ENCODE assay signal across 32 mouse cellular contexts in genomic region chr6:146431777-146432176, GRCm38 (mm10).
DNase-seq lines count a peak whose midpoint lies in the region; ATAC-seq and TF ChIP-seq lines count a peak whose summit lies in the region.
"Had no signal": no experiment of that assay in that cellular context is flagged by ENCODE, and none has a peak within 500 bp of the region (broad histone marks: within the 10 kb centered on the region; RNA-seq: fewer than 3 reads in every experiment).

No protein-coding gene starts in this region.

- H3K4me1 ChIP-seq in thymus, adult 2 months (replicated peaks; ENCODE audit: control insufficient read depth, insufficient read depth, low read length) = peaks cover 38% of the 10 kb centered on the region
- peaks cover 3% of the 10 kb centered on the region; the same call in 1 of the 2 replicates for H3K4me1 ChIP-seq in kidney, adult 2 months (ENCODE audit: control insufficient read depth, insufficient read depth, low read length)
- H3K4me1 ChIP-seq: hindbrain, embryonic 15.5 days; midbrain, embryonic 13.5 days had no signal

- H3K27ac ChIP-seq in thymus, adult 2 months (ENCODE audit: control insufficient read depth, insufficient read depth, low read length) = peak overlapping the region; percentile 32; the same call in 1 of the 2 replicates
- no peak overlapping the region for H3K27ac ChIP-seq in kidney, adult 2 months (ENCODE audit: insufficient read depth, low read depth, low read length)
- H3K27ac ChIP-seq: heart, adult 2 months; heart, embryonic 13.5 days; hindbrain, embryonic 10.5 days; hindbrain, embryonic 15.5 days; layer of hippocampus, adult 2 months; left cerebral cortex, adult 2 months; liver, embryonic 14.5 days; macrophage; midbrain, embryonic 13.5 days had no signal

- H3K4me3 ChIP-seq in thymus, adult 2 months (ENCODE audit: control insufficient read depth, insufficient read depth, low read length) = no peak overlapping the region
- H3K4me3 ChIP-seq in kidney, adult 2 months (ENCODE audit: insufficient read depth, low read depth, low read length) = no peak overlapping the region
- H3K4me3 ChIP-seq: heart, adult 2 months; heart, embryonic 13.5 days; hindbrain, embryonic 10.5 days; hindbrain, embryonic 15.5 days; layer of hippocampus, adult 2 months; left cerebral cortex, adult 2 months; midbrain, embryonic 13.5 days had no signal

- TF ChIP-seq CTCF in thymus, adult 2 months (IDR thresholded peaks at IDR 0.05; ENCODE audit: borderline replicate concordance, control insufficient read depth, extremely low read depth, insufficient read depth, low read length, poor library complexity) = no peak
- TF ChIP-seq CTCF in kidney, adult 2 months (conservative IDR thresholded peaks at IDR 0.05; ENCODE audit: insufficient read depth, insufficient read length, low read depth, low read length) = no peak

- H3K27me3 ChIP-seq in thymus, adult 2 months (ENCODE audit: control insufficient read depth, insufficient read depth, low read length) = no peaks in the 10 kb centered on the region
- no peaks in the 10 kb centered on the region for H3K27me3 ChIP-seq in kidney, adult 2 months (replicated peaks; ENCODE audit: control insufficient read depth, insufficient read depth, low read length)
- H3K27me3 ChIP-seq: heart, embryonic 13.5 days; hindbrain, embryonic 15.5 days; midbrain, embryonic 13.5 days had no signal

- WGBS in thymus, adult 2 months = 83% methylated on average over 7 of the region's 7 CpGs
- WGBS in kidney, adult 2 months = 69% methylated on average over 7 of the region's 7 CpGs

- no peak for DNase-seq in thymus, adult 2 months
- DNase-seq in thymus, postnatal 0 days (ENCODE audit: low spot score) = no peak
- peak; percentile 50 for DNase-seq in NIH3T3 (ENCODE audit: low read depth)
- DNase-seq in gonadal fat pad, adult 2 months (ENCODE audit: low read depth) = peak; percentile 67
- no peak for DNase-seq in kidney, adult 2 months
- DNase-seq: adrenal gland, postnatal 10 days; cerebellum, adult 2 months; cerebellum, postnatal 14 days; gastrocnemius, postnatal 14 days; heart, adult 2 months; heart, postnatal 10 days; kidney, adult 18-20 months; kidney, postnatal 36 days; left cerebral cortex, postnatal 4 days; liver; lung, adult 2 months; lung, postnatal 10 days; retina, postnatal 1 day; right cerebral cortex, postnatal 4 days; thymus, postnatal 36 days had no signal

- no peaks in the 10 kb centered on the region for H3K36me3 ChIP-seq in thymus, adult 2 months (ENCODE audit: control insufficient read depth, insufficient read depth, low read length)
- H3K36me3 ChIP-seq in kidney, adult 2 months (ENCODE audit: control insufficient read depth, insufficient read depth, low read length) = no peaks in the 10 kb centered on the region
- H3K36me3 ChIP-seq: heart, embryonic 13.5 days; hindbrain, embryonic 10.5 days; hindbrain, embryonic 15.5 days; midbrain, embryonic 13.5 days had no signal

- TF ChIP-seq POLR2A in thymus, adult 2 months (IDR thresholded peaks at IDR 0.05; ENCODE audit: control insufficient read depth, extremely low read depth, insufficient read depth, low read length, poor library complexity) = no peak
- TF ChIP-seq POLR2A in kidney, adult 2 months (IDR thresholded peaks at IDR 0.05; ENCODE audit: low read depth, low read length) = no peak

- ATAC-seq in inflammation-experienced regulatory T-cells, adult 6 months = no peak
- ATAC-seq in cerebellum, adult (ENCODE audit: insufficient number of reproducible peaks, low FRiP score, low TSS enrichment) = no peak
- ATAC-seq: activated CD4-positive, CD25-positive, alpha-beta regulatory T cell, adult 4 months; forebrain, embryonic 14.5 days; midbrain, embryonic 13.5 days had no signal

Comparison
In these comparisons a context has a peak if more than half of its experiments do, and no peak if none do; other contexts are left out.
1. DNase-seq: peak in NIH3T3 (single experiment) and gonadal fat pad, adult 2 months (single experiment); none in thymus, adult 2 months (single experiment), thymus, postnatal 0 days (single experiment) and kidney, adult 2 months (single experiment).